Mouse (Mus musculus): Measurements from ENCODE around the gene Abhd5.

GRCm38 (mm10) chr9:122328199-122328598 is 23.2 kb upstream of the Abhd5 start:
- TF ChIP-seq CTCF (IDR thresholded peaks at IDR 0.05; ENCODE audit: low read depth) (no peak), EP300 (IDR thresholded peaks at IDR 0.05; ENCODE audit: low read depth) (no peak)

Data from heart, postnatal 0 days (tissue).